Mouse (Mus musculus) olfactory bulb, adult 2 months (tissue): Measurements from ENCODE around the gene Hnf4a.

Source experiments
- CTCF ChIP-seq: fragments of 200-500 bp; IDR thresholded peaks from 2 replicates; pipeline ENCODE4 v1.5.1; 2012; ENCODE audit warnings: low read depth, mild to moderate bottlenecking, low read length, moderate library complexity; ENCODE audit not compliant: insufficient read depth
- POLR2A ChIP-seq: fragments of 200-500 bp; IDR thresholded peaks from 2 replicates; pipeline ENCODE4 v1.6.1; 2012; ENCODE audit warnings: mild to moderate bottlenecking, low read depth, low read length, moderate library complexity; ENCODE audit not compliant: insufficient read depth

DNA sequence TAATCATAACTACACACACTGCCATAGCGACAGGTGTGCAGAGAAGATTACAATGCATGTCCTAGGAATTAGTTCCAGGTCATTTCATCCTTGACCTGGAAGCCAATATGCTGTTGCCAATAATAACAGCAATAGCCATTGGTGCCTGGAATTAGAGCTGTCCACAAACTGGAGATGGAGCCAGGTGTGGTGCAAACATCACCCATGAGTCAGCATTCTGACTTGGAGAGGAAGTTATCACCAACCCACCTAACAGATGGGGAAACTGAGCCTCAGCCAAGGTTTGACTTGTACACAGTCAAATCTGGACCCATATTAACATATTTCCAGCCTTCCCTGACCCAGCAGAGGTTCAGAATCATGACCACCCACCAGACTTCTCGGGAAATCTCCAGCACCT lies 31.8 kb downstream of the Hnf4a start:
- TF ChIP-seq POLR2A (no peak), CTCF (no peak)
